In genomic region chr4:59387387-59388210, GRCm38 (mm10) we compare ENCODE assay signal across 12 mouse cellular contexts. TPM values are rescaled to one million over a fixed set of nuclear protein-coding genes. Genes with fewer than 3 reads are reported as not detected.
DNase-seq lines count a peak whose midpoint lies in the region; ATAC-seq and TF ChIP-seq lines count a peak whose summit lies in the region.
"Had no signal": no experiment of that assay in that cellular context is flagged by ENCODE, and none has a peak within 500 bp of the region (broad histone marks: within the 10 kb centered on the region; RNA-seq: fewer than 3 reads in every experiment).

No protein-coding gene starts in this region.

- no peak overlapping the region for H3K27ac ChIP-seq in hindbrain, embryonic 13.5 days
- no peak overlapping the region for H3K27ac ChIP-seq in hindbrain, embryonic 10.5 days
- no peak overlapping the region for H3K27ac ChIP-seq in limb, embryonic 14.5 days (replicated peaks; ENCODE audit: low read depth, low read length)

- TF ChIP-seq POLR2A in limb, embryonic 14.5 days (IDR thresholded peaks at IDR 0.05; ENCODE audit: borderline replicate concordance, extremely low read depth, insufficient read depth, insufficient read length), result no peak

- H3K4me2 ChIP-seq in hindbrain, embryonic 13.5 days, result peak overlapping the region; percentile 46; the same call in 1 of the 2 replicates
- peak overlapping the region; percentile 23 for H3K4me2 ChIP-seq in limb, embryonic 14.5 days (replicated peaks; ENCODE audit: low read depth, low read length, severe bottlenecking)

- 58% methylated on average over 13 of the region's 13 CpGs for WGBS in hindbrain, embryonic 13.5 days
- WGBS in hindbrain, embryonic 10.5 days, result 69% methylated on average over 13 of the region's 13 CpGs
- 29% methylated on average over 13 of the region's 13 CpGs for WGBS in limb, embryonic 14.5 days

- H3K9me3 ChIP-seq in hindbrain, embryonic 13.5 days, result no peaks in the 10 kb centered on the region
- H3K9me3 ChIP-seq in hindbrain, embryonic 10.5 days, result no peaks in the 10 kb centered on the region
- no peaks in the 10 kb centered on the region for H3K9me3 ChIP-seq in limb, embryonic 14.5 days (ENCODE audit: control insufficient read depth, low read length)
- H3K9me3 ChIP-seq: hindbrain, embryonic 12.5 days had no signal

- peaks cover 3% of the 10 kb centered on the region; the same call in 1 of the 2 replicates for H3K27me3 ChIP-seq in hindbrain, embryonic 13.5 days
- H3K27me3 ChIP-seq in hindbrain, embryonic 10.5 days (ENCODE audit: insufficient read depth, poor library complexity, severe bottlenecking), result no peaks in the 10 kb centered on the region
- H3K27me3 ChIP-seq in Patski, result no peaks in the 10 kb centered on the region
- H3K27me3 ChIP-seq in limb, embryonic 14.5 days (ENCODE audit: control insufficient read depth, insufficient read depth, low read length), result no peaks in the 10 kb centered on the region
- H3K27me3 ChIP-seq: hindbrain, embryonic 12.5 days had no signal

- CTCF ChIA-PET in Patski (lab: Charles Lee), result interaction anchor here (1.2 to 1.7 kb wide), 5 partner anchors 10 to 182 kb away, joined by 3 to 6 read pairs (median 4); no protein-coding TSS in a partner anchor

- no peak overlapping the region for H3K4me3 ChIP-seq in hindbrain, embryonic 13.5 days
- no peak overlapping the region for H3K4me3 ChIP-seq in hindbrain, embryonic 10.5 days
- no peak overlapping the region for H3K4me3 ChIP-seq in limb, embryonic 14.5 days (replicated peaks; ENCODE audit: low read length)
- H3K4me3 ChIP-seq: hindbrain, embryonic 12.5 days had no signal

- no peak overlapping the region for H3K9ac ChIP-seq in hindbrain, embryonic 13.5 days
- no peak overlapping the region for H3K9ac ChIP-seq in limb, embryonic 14.5 days (ENCODE audit: low read depth, low read length, severe bottlenecking)
- H3K9ac ChIP-seq: hindbrain, embryonic 12.5 days had no signal

- DNase-seq in hindbrain, embryonic 10.5 days (ENCODE audit: low spot score), result no peak
- DNase-seq in Patski (ENCODE audit: low read depth, low spot score), result peak; percentile 53
- peak; percentile 45 for DNase-seq in kidney, adult 18-20 months
- DNase-seq in limb, embryonic 14.5 days (ENCODE audit: low spot score), result no peak
- no peak for DNase-seq in ovary, postnatal 10 days (ENCODE audit: low spot score)
- DNase-seq in Muller cell, postnatal 12 days (ENCODE audit: inconsistent ontology term), result no peak
- no peak for DNase-seq in spleen, postnatal 14 days (ENCODE audit: low spot score in 2 of 2)
- DNase-seq: adrenal gland, adult 8-10 months; B cell, adult 2 months; heart, adult 18-20 months had no signal

- POLR2A ChIA-PET in Patski (lab: Charles Lee), result no interaction called here

- H3K36me3 ChIP-seq in hindbrain, embryonic 13.5 days, result no peaks in the 10 kb centered on the region
- no peaks in the 10 kb centered on the region for H3K36me3 ChIP-seq in hindbrain, embryonic 10.5 days
- no peaks in the 10 kb centered on the region for H3K36me3 ChIP-seq in limb, embryonic 14.5 days (ENCODE audit: control insufficient read depth, insufficient read depth, low read length)
- H3K36me3 ChIP-seq: hindbrain, embryonic 12.5 days had no signal

- H3K4me1 ChIP-seq in hindbrain, embryonic 13.5 days (replicated peaks), result peaks cover 11% of the 10 kb centered on the region
- peaks cover 11% of the 10 kb centered on the region for H3K4me1 ChIP-seq in hindbrain, embryonic 10.5 days (replicated peaks)
- H3K4me1 ChIP-seq in limb, embryonic 14.5 days (ENCODE audit: control insufficient read depth, insufficient read depth, low read length), result peaks cover 4% of the 10 kb centered on the region; the same call in 1 of the 2 replicates

- TF ChIP-seq CTCF in Patski (IDR thresholded peaks at IDR 0.05), result no peak

- ATAC-seq in hindbrain, embryonic 13.5 days (ENCODE audit: low FRiP score), result no peak
- ATAC-seq in Patski, result peak; percentile 31
- ATAC-seq in limb, embryonic 14.5 days (ENCODE audit: low FRiP score, low read depth), result no peak

- in situ Hi-C loops in Patski (cut with MboI; ENCODE audit: low pct_unique_long_range_greater_than_20kb), result no loop called here

RNA-seq across cellular contexts. Expression of gene Susd1, which starts 50.8 kb away (rescaled TPM):
- 1.3 and 1.5 TPM in 2 replicates for polyA plus RNA-seq in hindbrain, embryonic 13.5 days (2015; fragmentation: Nextera tagmentation; extraction: Ambion mirVana)
- 2.0 and 2.1 TPM in 2 replicates for polyA plus RNA-seq in hindbrain, embryonic 10.5 days (2016; fragmentation: Nextera tagmentation; extraction: Ambion mirVana)
- 2.1 TPM for polyA plus RNA-seq in Patski (2021)
- 5.6 and 6.5 TPM in 2 replicates for polyA plus RNA-seq in limb, embryonic 14.5 days (2012; rRNA removed)
- polyA plus RNA-seq in limb, embryonic 14.5 days (2014; fragmentation: Nextera tagmentation; extraction: Ambion mirVana), result 1.7 and 2.3 TPM in 2 replicates

Comparison
In these comparisons a context has a peak if more than half of its experiments do, and no peak if none do; other contexts are left out.
1. DNase-seq: peak in Patski (single experiment) and kidney, adult 18-20 months (single experiment); none in hindbrain, embryonic 10.5 days (single experiment), limb, embryonic 14.5 days (single experiment), ovary, postnatal 10 days (single experiment), Muller cell, postnatal 12 days (single experiment) and spleen, postnatal 14 days (0 of 2).